Comparison of ENCODE assay signal across 8 mouse cellular contexts in genomic region chr9:56075901-56076620, GRCm38 (mm10). TPM values are rescaled to one million over a fixed set of nuclear protein-coding genes. Genes with fewer than 3 reads are reported as not detected.
A peak's percentile ranks its signal among the peaks of the same experiment; 100 is the strongest.
DNase-seq lines count a peak whose midpoint lies in the region; ATAC-seq and TF ChIP-seq lines count a peak whose summit lies in the region.

No protein-coding gene starts in this region.

- TF ChIP-seq POLR2A in bone marrow macrophage, adult 2 months (IDR thresholded peaks at IDR 0.05; ENCODE audit: borderline replicate concordance, low read depth, low read length), result no peak

- peak overlapping the region; percentile 12 for H3K9ac ChIP-seq in heart, embryonic 14.5 days (ENCODE audit: low read length)
- H3K9ac ChIP-seq in kidney, postnatal 0 days (ENCODE audit: low read depth, low read length), result no peak overlapping the region
- H3K9ac ChIP-seq in stomach, embryonic 16.5 days (ENCODE audit: low read length), result peak overlapping the region; percentile 32

- H3K27me3 ChIP-seq in heart, embryonic 14.5 days (ENCODE audit: control insufficient read depth, insufficient read depth, low read length), result no peaks in the 10 kb centered on the region
- H3K27me3 ChIP-seq in kidney, postnatal 0 days (ENCODE audit: insufficient read depth, low read length), result no peaks in the 10 kb centered on the region
- H3K27me3 ChIP-seq in stomach, embryonic 16.5 days (ENCODE audit: control insufficient read depth, insufficient read depth, low read length), result no peaks in the 10 kb centered on the region

- peak; percentile 88 for DNase-seq in A20 (ENCODE audit: low read depth, low spot score)
- peak; percentile 85 for DNase-seq in kidney, postnatal 0 days (ENCODE audit: low spot score)
- no peak for DNase-seq in left cerebral cortex, adult 8-10 months (ENCODE audit: low spot score in 2 of 2)
- DNase-seq in adrenal gland, adult 18-20 months (ENCODE audit: low spot score in 2 of 2), result no peak

- peak; percentile 32; the same call in 1 of the 2 replicates for ATAC-seq in heart, embryonic 14.5 days (ENCODE audit: insufficient number of reproducible peaks, insufficient read depth, low FRiP score, low read depth)
- ATAC-seq in kidney, postnatal 0 days (replicated peaks; ENCODE audit: low FRiP score, low read depth), result no peak
- peak; percentile 83 for ATAC-seq in megakaryocyte, adult 5-6 weeks (ENCODE audit: poor library complexity, severe bottlenecking)
- ATAC-seq in stomach, embryonic 16.5 days (ENCODE audit: insufficient read depth, low FRiP score), result peak; percentile 19; the same call in 1 of the 2 replicates

- no peak overlapping the region for H3K4me2 ChIP-seq in heart, embryonic 14.5 days (ENCODE audit: low read length)
- H3K4me2 ChIP-seq in kidney, postnatal 0 days (ENCODE audit: low read length), result no peak overlapping the region
- H3K4me2 ChIP-seq in stomach, embryonic 16.5 days (ENCODE audit: low read depth, low read length), result 0 out of 2 replicates have a peak overlapping the region, but pooled peaks have one; percentile 5

- H3K4me1 ChIP-seq in bone marrow macrophage, adult 2 months (ENCODE audit: control insufficient read depth, insufficient read depth, low read length), result peaks cover 41% of the 10 kb centered on the region
- H3K4me1 ChIP-seq in heart, embryonic 14.5 days (ENCODE audit: control insufficient read depth in 2 of 2, insufficient read depth in 2 of 2, low read length in 2 of 2), result peaks cover 13 to 15% of the 10 kb centered on the region in 2 experiments
- H3K4me1 ChIP-seq in kidney, postnatal 0 days (replicated peaks; ENCODE audit: insufficient read depth, low read length), result 0 out of 2 replicates have a peak, but pooled peaks cover 4% of the 10 kb centered on the region
- H3K4me1 ChIP-seq in stomach, embryonic 16.5 days (ENCODE audit: control insufficient read depth, insufficient read depth, low read length), result peaks cover 16% of the 10 kb centered on the region

- H3K4me3 ChIP-seq in bone marrow macrophage, adult 2 months (ENCODE audit: insufficient read depth, low read length), result no peak overlapping the region
- H3K4me3 ChIP-seq in heart, embryonic 14.5 days (ENCODE audit: control insufficient read depth in 1 of 2, insufficient read depth in 1 of 2, low read depth in 1 of 2, low read length in 2 of 2), result no peak overlapping the region
- no peak overlapping the region for H3K4me3 ChIP-seq in kidney, postnatal 0 days (replicated peaks; ENCODE audit: low read depth, low read length)
- H3K4me3 ChIP-seq in stomach, embryonic 16.5 days (replicated peaks; ENCODE audit: low read length), result no peak overlapping the region

- 45% methylated on average over 7 of the region's 7 CpGs for WGBS in heart, embryonic 14.5 days
- 23% methylated on average over 7 of the region's 7 CpGs for WGBS in kidney, postnatal 0 days
- WGBS in stomach, embryonic 16.5 days, result 25% methylated on average over 7 of the region's 7 CpGs

- H3K36me3 ChIP-seq in heart, embryonic 14.5 days (ENCODE audit: control insufficient read depth, insufficient read depth, low read length), result 0 out of 2 replicates have a peak, but pooled peaks cover 7% of the 10 kb centered on the region
- H3K36me3 ChIP-seq in kidney, postnatal 0 days (ENCODE audit: insufficient read depth, low read length), result no peaks in the 10 kb centered on the region
- no peaks in the 10 kb centered on the region for H3K36me3 ChIP-seq in stomach, embryonic 16.5 days (ENCODE audit: control insufficient read depth, insufficient read depth, low read length)

- peak overlapping the region; percentile 80 for H3K27ac ChIP-seq in bone marrow macrophage, adult 2 months (ENCODE audit: insufficient read depth, low read depth, low read length)
- H3K27ac ChIP-seq in heart, embryonic 14.5 days (replicated peaks in 1 of 2; ENCODE audit: control insufficient read depth in 1 of 2, insufficient read depth in 1 of 2, low read depth in 2 of 2, low read length in 2 of 2), result peak overlapping the region; percentile 58 to 74
- peak overlapping the region; percentile 60; the same call in 1 of the 2 replicates for H3K27ac ChIP-seq in kidney, postnatal 0 days
- H3K27ac ChIP-seq in stomach, embryonic 16.5 days (ENCODE audit: low read length), result peak overlapping the region; percentile 30

- no peaks in the 10 kb centered on the region for H3K9me3 ChIP-seq in heart, embryonic 14.5 days (ENCODE audit: control insufficient read depth, low read length)
- no peaks in the 10 kb centered on the region for H3K9me3 ChIP-seq in kidney, postnatal 0 days (replicated peaks; ENCODE audit: low read length)
- H3K9me3 ChIP-seq in stomach, embryonic 16.5 days (replicated peaks; ENCODE audit: control insufficient read depth, low read length), result no peaks in the 10 kb centered on the region

- TF ChIP-seq CTCF in bone marrow macrophage, adult 2 months (IDR thresholded peaks at IDR 0.05; ENCODE audit: low read depth, low read length), result no peak
- no peak for TF ChIP-seq CTCF in kidney, postnatal 0 days (IDR thresholded peaks at IDR 0.05; ENCODE audit: low read depth)

RNA-seq across cellular contexts. Expression of gene Pstpip1, which starts 13.7 kb away (rescaled TPM):
- polyA plus RNA-seq in bone marrow macrophage, adult 2 months (2012; ENCODE audit: insufficient read depth, insufficient read length, missing spikeins), result 163 and 182 TPM in 2 replicates
- 0.55 and 0.82 TPM in 2 replicates for polyA plus RNA-seq in heart, embryonic 14.5 days (2014; fragmentation: Nextera tagmentation; extraction: Ambion mirVana)
- 1.1 and 1.3 TPM in 2 replicates for polyA plus RNA-seq in kidney, postnatal 0 days (2015; fragmentation: Nextera tagmentation; extraction: Ambion mirVana)
- total RNA-seq in megakaryocyte, adult 5-6 weeks (2015), result 59.2 and 61.2 TPM in 2 replicates
- total RNA-seq in megakaryocyte, adult 5-6 weeks (2017), result 223 and 227 TPM in 2 replicates
- 2.4 and 2.6 TPM in 2 replicates for polyA plus RNA-seq in stomach, embryonic 16.5 days (2015; fragmentation: Nextera tagmentation; extraction: Ambion mirVana)
- total RNA-seq in left cerebral cortex, adult 8-10 months (2022), result 1 to 10 TPM; 2.9 to 3.9 (median 3.2) TPM
- 1 to 10 TPM in 1 of 2 experiments, under 1 TPM in 1; 0.89 to 2.0 TPM for total RNA-seq in adrenal gland, adult 18-20 months (2021)

RNA-seq across cellular contexts. Expression of gene Rcn2, which starts 34.4 kb away (rescaled TPM):
- polyA plus RNA-seq in bone marrow macrophage, adult 2 months (2012; ENCODE audit: insufficient read depth, insufficient read length, missing spikeins), result 36.9 and 41.2 TPM in 2 replicates
- 140 and 146 TPM in 2 replicates for polyA plus RNA-seq in heart, embryonic 14.5 days (2014; fragmentation: Nextera tagmentation; extraction: Ambion mirVana)
- 230 and 240 TPM in 2 replicates for polyA plus RNA-seq in kidney, postnatal 0 days (2015; fragmentation: Nextera tagmentation; extraction: Ambion mirVana)
- 42.7 and 43.2 TPM in 2 replicates for total RNA-seq in megakaryocyte, adult 5-6 weeks (2015)
- 26.9 and 28.2 TPM in 2 replicates for total RNA-seq in megakaryocyte, adult 5-6 weeks (2017)
- 158 and 168 TPM in 2 replicates for polyA plus RNA-seq in stomach, embryonic 16.5 days (2015; fragmentation: Nextera tagmentation; extraction: Ambion mirVana)
- total RNA-seq in left cerebral cortex, adult 8-10 months (2022), result 100 to 1,000 TPM in 3 of 4 experiments, 10 to 100 TPM in 1; 98.4 to 109 (median 102) TPM
- total RNA-seq in adrenal gland, adult 18-20 months (2021), result 10 to 100 TPM; 35.9 to 39.9 TPM

Comparison
In these comparisons a context has a peak if more than half of its experiments do, and no peak if none do; other contexts are left out.
1. DNase-seq: peak in A20 (single experiment) and kidney, postnatal 0 days (single experiment); none in left cerebral cortex, adult 8-10 months (0 of 2) and adrenal gland, adult 18-20 months (0 of 2).
2. H3K27ac ChIP-seq: peak in every context shown above with its lines; median percentile 80 in bone marrow macrophage, adult 2 months; 66 in heart, embryonic 14.5 days; 60 in kidney, postnatal 0 days; 30 in stomach, embryonic 16.5 days.
3. RNA of gene Pstpip1, which starts 13.7 kb away (polyA plus RNA-seq): 163 to 182 TPM in bone marrow macrophage, adult 2 months; 2.4 to 2.6 TPM in stomach, embryonic 16.5 days, 1.1 to 1.3 TPM in kidney, postnatal 0 days and 0.55 to 0.82 TPM in heart, embryonic 14.5 days; every median in the first group is over 10 times any median in the second.